Mouse (Mus musculus) lung, postnatal 0 days (tissue): ENCODE data around the gene Supt20.

Experiments used
- CTCF ChIP-seq: IDR thresholded peaks from 2 replicates; pipeline ENCODE4 v1.5.1; 2016; ENCODE audit warnings: antibody characterized with exemption, mild to moderate bottlenecking
- EP300 ChIP-seq: IDR thresholded peaks from 2 replicates; pipeline ENCODE4 v1.6.1; 2016; ENCODE audit warnings: antibody characterized with exemption, mild to moderate bottlenecking, control low read depth

- no peak for TF ChIP-seq CTCF
- TF ChIP-seq EP300 = no peak
Observed at GRCm38 (mm10) chr3:54651576-54651975, 41.0 kb upstream of the Supt20 start.
